Mouse (Mus musculus) bone marrow macrophage, adult 2 months (primary cell): ENCODE results near the gene Agps. TPM values are rescaled to one million over a fixed set of nuclear protein-coding genes. Genes with fewer than 3 reads are reported as not detected.
"Not testable (repeated sequence)": the region's sequence is repeated elsewhere in the genome, so short reads cannot be mapped to it uniquely, and the experiment has no call there.

Experiments used
- H3K27ac ChIP-seq: 2 replicates; pipeline ENCODE4 v1.5.1; 2012; ENCODE audit warnings: low read depth, low read length; ENCODE audit not compliant: insufficient read depth
- H3K4me1 ChIP-seq: 2 replicates; pipeline ENCODE4 v1.6.1; 2012; ENCODE audit warnings: low read length; ENCODE audit not compliant: control insufficient read depth, insufficient read depth
- H3K4me3 ChIP-seq: 2 replicates; pipeline ENCODE4 v1.5.1; 2012; ENCODE audit warnings: mild to moderate bottlenecking, low read length, moderate library complexity; ENCODE audit not compliant: insufficient read depth
- CTCF ChIP-seq: IDR thresholded peaks from 2 replicates; pipeline ENCODE4 v1.5.1; 2012; ENCODE audit warnings: low read depth, mild to moderate bottlenecking, low read length, moderate library complexity
- POLR2A ChIP-seq: IDR thresholded peaks from 2 replicates; pipeline ENCODE4 v1.6.1; 2012; ENCODE audit warnings: mild to moderate bottlenecking, low read depth, low read length, borderline replicate concordance
- polyA plus RNA-seq: library from polyadenylated mRNA; stranded (reverse); fragments of >200 nt; gene quantifications from 2 replicates; pipeline ENCODE4 v1.2.4, GENCODE M21; 2012; ENCODE audit not compliant: missing spikeins, insufficient read depth, insufficient read length

Agps gene
- polyA plus RNA-seq, 1 experiment, result 36.1 TPM

- no peak overlapping the region for H3K27ac ChIP-seq
- TF ChIP-seq POLR2A, result no peak
- no peak for TF ChIP-seq CTCF
- no peak overlapping the region for H3K4me3 ChIP-seq
- peaks cover 10% of the 10 kb centered on the region for H3K4me1 ChIP-seq
Observed at GRCm38 (mm10) chr2:75959183-75959849, 127.3 kb downstream of the Agps start.

GRCm38 (mm10) chr2:75959850-75960365 is 127.9 kb downstream of the Agps start:
- H3K4me1 ChIP-seq, result peaks cover 10% of the 10 kb centered on the region
- TF ChIP-seq POLR2A (no peak), CTCF (no peak)
- no peak overlapping the region for H3K4me3 ChIP-seq
- H3K27ac ChIP-seq, result no peak overlapping the region

GRCm38 (mm10) chr2:75960366-75961330 is 128.7 kb downstream of the Agps start:
- no peak for TF ChIP-seq CTCF
- no peak for TF ChIP-seq POLR2A
- no peak overlapping the region for H3K4me3 ChIP-seq
- peaks cover 10% of the 10 kb centered on the region for H3K4me1 ChIP-seq
- H3K27ac ChIP-seq, result no peak overlapping the region

GRCm38 (mm10) chr2:75963211-75963840 is 131.3 kb downstream of the Agps start:
- Histone ChIP-seq H3K4me3 (no peak overlapping the region), H3K27ac (no peak overlapping the region), H3K4me1 (peaks cover 10% of the 10 kb centered on the region)
- TF ChIP-seq CTCF, result no peak
- TF ChIP-seq POLR2A, result no peak

- TF ChIP-seq CTCF, result no peak
- no peak for TF ChIP-seq POLR2A
- Histone ChIP-seq H3K4me1 (peaks cover 10% of the 10 kb centered on the region), H3K27ac (no peak overlapping the region), H3K4me3 (peak overlapping the region; percentile 44)
Observed at GRCm38 (mm10) chr2:75964051-75964450, 132.1 kb downstream of the Agps start.

- TF ChIP-seq CTCF (peak; percentile 59; the same call in 1 of the 2 replicates), POLR2A (no peak)
- H3K4me1 ChIP-seq, result peaks cover 10% of the 10 kb centered on the region
- H3K27ac ChIP-seq, result no peak overlapping the region
- peak overlapping the region; percentile 44 for H3K4me3 ChIP-seq
Observed at GRCm38 (mm10) chr2:75964512-75964911, 132.5 kb downstream of the Agps start.

- H3K27ac ChIP-seq, result no peak overlapping the region
- TF ChIP-seq CTCF (no peak), POLR2A (no peak)
- H3K4me3 ChIP-seq, result peak overlapping the region; percentile 44
- peaks cover 10% of the 10 kb centered on the region for H3K4me1 ChIP-seq
Observed at GRCm38 (mm10) chr2:75964972-75965371, 133.0 kb downstream of the Agps start.

GRCm38 (mm10) chr2:75974131-75974530 is 142.2 kb downstream of the Agps start:
- Histone ChIP-seq H3K4me1 (peaks cover 6% of the 10 kb centered on the region), H3K4me3 (no peak overlapping the region), H3K27ac (no peak overlapping the region)
- no peak for TF ChIP-seq CTCF
- no peak for TF ChIP-seq POLR2A

GRCm38 (mm10) chr2:75976070-75976469 is 144.1 kb downstream of the Agps start:
- H3K4me3 ChIP-seq, H3K4me1 ChIP-seq, H3K27ac ChIP-seq: not testable (repeated sequence)

- H3K4me3 ChIP-seq, H3K4me1 ChIP-seq: not testable (repeated sequence)
- H3K27ac ChIP-seq, result peak within 1 kb of the TSS; percentile 4; the same call in 1 of the 2 replicates
Observed at GRCm38 (mm10) chr2:75977752-75978368, 145.9 kb downstream of the Agps start, which contains the start of gene Ttc30a2. Gene Ttc30a2, minus strand, starts transcription at chr2:75978170.

Other genes starting within 250 kb of the Agps start
- 183 and 208 TPM in 2 replicates for gene Hnrnpa3, start 172.9 kb upstream of the Agps start, polyA plus RNA-seq
- 266 and 269 TPM in 2 replicates for gene Nfe2l2, start 127.5 kb upstream of the Agps start, polyA plus RNA-seq
- 5.5 and 7.1 TPM in 2 replicates for gene Ttc30b, start 106.4 kb downstream of the Agps start, polyA plus RNA-seq
- gene Ttc30a2, start 146.0 kb downstream of the Agps start, polyA plus RNA-seq, result not detected in 2 replicates
- 1.6 and 1.9 TPM in 2 replicates for gene Ttc30a1, start 149.8 kb downstream of the Agps start, polyA plus RNA-seq